Mouse (Mus musculus) heart, embryonic 12.5 days (tissue): ENCODE measurements around the gene Prss30. TPM values are rescaled to one million over a fixed set of nuclear protein-coding genes. Genes with fewer than 3 reads are reported as not detected.

Experiments
- ATAC-seq: fragments of 200-750 bp; cut with Nextera tagmentation; 2 replicates; pipeline ENCODE4 v1.8.0; 2017; ENCODE audit warnings: moderate TSS enrichment, moderate library complexity; ENCODE audit not compliant: insufficient number of reproducible peaks, low FRiP score
- H3K27ac ChIP-seq: fragments of 300-500 bp; sonication (generic); 2 replicates; pipeline ENCODE4 v1.5.1; 2016; ENCODE audit warnings: mild to moderate bottlenecking, moderate library complexity; ENCODE audit not compliant: poor library complexity, severe bottlenecking
- H3K27me3 ChIP-seq: fragments of 300-500 bp; sonication (generic); replicated peaks from 2 replicates; pipeline ENCODE4 v1.6.1; 2016; ENCODE audit warnings: mild to moderate bottlenecking, moderate library complexity
- H3K36me3 ChIP-seq: fragments of 300-500 bp; sonication (generic); 2 replicates; pipeline ENCODE4 v1.6.1; 2016; ENCODE audit warnings: mild to moderate bottlenecking, moderate library complexity
- H3K4me1 ChIP-seq: fragments of 300-500 bp; sonication (generic); replicated peaks from 2 replicates; pipeline ENCODE4 v1.6.1; 2016; ENCODE audit warnings: mild to moderate bottlenecking
- H3K4me2 ChIP-seq: fragments of 300-500 bp; sonication (generic); 2 replicates; pipeline ENCODE4 v1.6.1; 2016; ENCODE audit warnings: mild to moderate bottlenecking, moderate library complexity
- H3K4me3 ChIP-seq: fragments of 300-500 bp; sonication (generic); 2 replicates; pipeline ENCODE4 v1.5.1; 2016; ENCODE audit warnings: mild to moderate bottlenecking
- H3K9ac ChIP-seq: fragments of 300-500 bp; sonication (generic); 2 replicates; pipeline ENCODE4 v1.6.1; 2016; ENCODE audit warnings: mild to moderate bottlenecking, moderate library complexity
- H3K9me3 ChIP-seq: fragments of 300-500 bp; sonication (generic); replicated peaks from 2 replicates; pipeline ENCODE4 v1.6.1; 2016; ENCODE audit warnings: mild to moderate bottlenecking, moderate library complexity
- WGBS: fragments of 180-500 bp; shearing (Covaris S2); methylation state at CpG from one replicate; pipeline ENCODE4 v1.1.7; 2016; 5-methylcytosine and 5-hydroxymethylcytosine counted together
- polyA plus RNA-seq: library from polyadenylated mRNA; unstranded; fragments of >200 nt; fragmentation: Nextera tagmentation; extraction: Ambion mirVana; gene quantifications from 2 replicates; pipeline ENCODE4 v1.2.1, GENCODE M21; 2016

The Prss30 gene
- polyA plus RNA-seq, result not detected in 2 replicates

- Histone ChIP-seq H3K27ac (no peak within 1 kb of the TSS), H3K4me2 (no peak within 1 kb of the TSS), H3K27me3 (0 out of 2 replicates have a peak, but pooled peaks cover 4% of the 10 kb centered on the region), H3K4me3 (no peak within 1 kb of the TSS), H3K36me3 (no peaks in the 10 kb centered on the region), H3K9me3 (no peaks in the 10 kb centered on the region), H3K4me1 (no peaks in the 10 kb centered on the region), H3K9ac (no peak within 1 kb of the TSS)
- no peak for ATAC-seq
- 70% methylated on average over 10 of the region's 10 CpGs for WGBS
Measured at GRCm38 (mm10) chr17:23980297-23980909, at the start of gene Prss30. Gene Prss30, minus strand, starts transcription at chr17:23980566.

GRCm38 (mm10) chr17:24029477-24029876 is 49.1 kb upstream of the Prss30 start:
- Histone ChIP-seq H3K9me3 (no peaks in the 10 kb centered on the region), H3K4me2 (no peak overlapping the region), H3K9ac (no peak overlapping the region), H3K36me3 (no peaks in the 10 kb centered on the region), H3K4me3 (no peak overlapping the region), H3K27me3 (peaks cover 7% of the 10 kb centered on the region), H3K27ac (no peak overlapping the region), H3K4me1 (0 out of 2 replicates have a peak, but pooled peaks cover 2% of the 10 kb centered on the region)
- ATAC-seq, result no peak
- 74% methylated on average over 7 of the region's 7 CpGs for WGBS

- Histone ChIP-seq H3K9me3 (no peaks in the 10 kb centered on the region), H3K4me2 (no peak overlapping the region), H3K27me3 (peaks cover 6% of the 10 kb centered on the region), H3K9ac (no peak overlapping the region), H3K36me3 (no peaks in the 10 kb centered on the region), H3K27ac (no peak overlapping the region), H3K4me1 (peaks cover 6% of the 10 kb centered on the region), H3K4me3 (no peak overlapping the region)
- 59% methylated on average over 5 of the region's 5 CpGs for WGBS
- peak; percentile 55; the same call in 1 of the 2 replicates for ATAC-seq
Measured at GRCm38 (mm10) chr17:24021375-24022199, 41.2 kb upstream of the Prss30 start.

- Histone ChIP-seq H3K4me3 (no peak overlapping the region), H3K9ac (no peak overlapping the region), H3K9me3 (no peaks in the 10 kb centered on the region), H3K4me2 (no peak overlapping the region), H3K27ac (no peak overlapping the region), H3K4me1 (peaks cover 6% of the 10 kb centered on the region), H3K36me3 (no peaks in the 10 kb centered on the region), H3K27me3 (peaks cover 10% of the 10 kb centered on the region)
- ATAC-seq, result no peak
- 67% methylated on average over 6 of the region's 6 CpGs for WGBS
Measured at GRCm38 (mm10) chr17:24020696-24021095, 40.3 kb upstream of the Prss30 start.

GRCm38 (mm10) chr17:24015727-24016126 is 35.4 kb upstream of the Prss30 start:
- no peak overlapping the region for H3K27ac ChIP-seq
- no peak for ATAC-seq
- 24% methylated on average over 14 of the region's 14 CpGs for WGBS

GRCm38 (mm10) chr17:24014433-24014965 is 34.1 kb upstream of the Prss30 start:
- H3K4me2 ChIP-seq, result no peak overlapping the region
- H3K4me3 ChIP-seq, result no peak overlapping the region
- H3K36me3 ChIP-seq, result no peaks in the 10 kb centered on the region
- WGBS, result 70% methylated on average over 5 of the region's 5 CpGs
- H3K9ac ChIP-seq, result no peak overlapping the region
- H3K4me1 ChIP-seq, result no peaks in the 10 kb centered on the region
- H3K9me3 ChIP-seq, result no peaks in the 10 kb centered on the region
- ATAC-seq, result no peak
- peaks cover 11% of the 10 kb centered on the region for H3K27me3 ChIP-seq
- no peak overlapping the region for H3K27ac ChIP-seq

More at GRCm38 (mm10) chr17:24015727-24016126, 35.4 kb upstream of the Prss30 start:
- Histone ChIP-seq H3K36me3 (no peaks in the 10 kb centered on the region), H3K9ac (no peak overlapping the region), H3K27me3 (peaks cover 11% of the 10 kb centered on the region), H3K4me3 (no peak overlapping the region), H3K4me2 (no peak overlapping the region), H3K9me3 (no peaks in the 10 kb centered on the region), H3K4me1 (no peaks in the 10 kb centered on the region)

- Histone ChIP-seq H3K27me3 (peaks cover 12% of the 10 kb centered on the region), H3K4me2 (no peak overlapping the region), H3K4me3 (no peak overlapping the region), H3K36me3 (no peaks in the 10 kb centered on the region), H3K4me1 (no peaks in the 10 kb centered on the region), H3K27ac (no peak overlapping the region), H3K9ac (no peak overlapping the region), H3K9me3 (no peaks in the 10 kb centered on the region)
- 73% methylated on average over 2 of the region's 2 CpGs for WGBS
- no peak for ATAC-seq
Measured at GRCm38 (mm10) chr17:24012921-24013320, 32.6 kb upstream of the Prss30 start.

- 59% methylated on average over 5 of the region's 5 CpGs for WGBS
- Histone ChIP-seq H3K4me2 (no peak overlapping the region), H3K9ac (no peak overlapping the region), H3K4me3 (no peak overlapping the region), H3K9me3 (no peaks in the 10 kb centered on the region; the same call in 1 of the 2 replicates), H3K36me3 (no peaks in the 10 kb centered on the region), H3K27me3 (0 out of 2 replicates have a peak, but pooled peaks cover 6% of the 10 kb centered on the region), H3K27ac (no peak overlapping the region), H3K4me1 (no peaks in the 10 kb centered on the region)
- ATAC-seq, result no peak
Measured at GRCm38 (mm10) chr17:24009617-24010016, 29.3 kb upstream of the Prss30 start.

GRCm38 (mm10) chr17:24008105-24008504 is 27.7 kb upstream of the Prss30 start:
- Histone ChIP-seq H3K27me3 (0 out of 2 replicates have a peak, but pooled peaks cover 6% of the 10 kb centered on the region), H3K36me3 (no peaks in the 10 kb centered on the region), H3K9me3 (no peaks in the 10 kb centered on the region; the same call in 1 of the 2 replicates), H3K9ac (no peak overlapping the region), H3K4me3 (no peak overlapping the region), H3K4me1 (no peaks in the 10 kb centered on the region), H3K27ac (no peak overlapping the region), H3K4me2 (no peak overlapping the region)
- no peak for ATAC-seq
- WGBS, result 65% methylated on average over 4 of the region's 4 CpGs

GRCm38 (mm10) chr17:24007391-24007790 is 27.0 kb upstream of the Prss30 start:
- no peak overlapping the region for H3K9ac ChIP-seq
- no peaks in the 10 kb centered on the region for H3K4me1 ChIP-seq
- ATAC-seq, result no peak
- WGBS, result 68% methylated on average over 1 of the region's 1 CpGs
- no peak overlapping the region for H3K4me3 ChIP-seq
- no peak overlapping the region for H3K4me2 ChIP-seq
- no peaks in the 10 kb centered on the region for H3K36me3 ChIP-seq
- no peak overlapping the region for H3K27ac ChIP-seq
- no peaks in the 10 kb centered on the region; the same call in 1 of the 2 replicates for H3K9me3 ChIP-seq
- 0 out of 2 replicates have a peak, but pooled peaks cover 6% of the 10 kb centered on the region for H3K27me3 ChIP-seq

- Histone ChIP-seq H3K27ac (no peak overlapping the region), H3K9ac (no peak overlapping the region), H3K4me2 (no peak overlapping the region), H3K4me3 (no peak overlapping the region), H3K36me3 (no peaks in the 10 kb centered on the region), H3K27me3 (0 out of 2 replicates have a peak, but pooled peaks cover 6% of the 10 kb centered on the region), H3K9me3 (no peaks in the 10 kb centered on the region; the same call in 1 of the 2 replicates), H3K4me1 (no peaks in the 10 kb centered on the region)
- 49% methylated on average over 2 of the region's 2 CpGs for WGBS
- ATAC-seq, result no peak
Measured at GRCm38 (mm10) chr17:24006930-24007329, 26.6 kb upstream of the Prss30 start.
